Mouse (Mus musculus) urinary bladder, postnatal 10 days (tissue): Measurements from ENCODE around the gene Sipa1l1.

Experiments used
- DNase-seq: peaks from one replicate; pipeline ENCODE4 v3.0.0; 2022; ENCODE audit warnings: low spot score

Sipa1l1 gene

GRCm38 (mm10) chr12:82294906-82295887 lies 126.1 kb downstream of the Sipa1l1 start:
- no peak for DNase-seq

DNA sequence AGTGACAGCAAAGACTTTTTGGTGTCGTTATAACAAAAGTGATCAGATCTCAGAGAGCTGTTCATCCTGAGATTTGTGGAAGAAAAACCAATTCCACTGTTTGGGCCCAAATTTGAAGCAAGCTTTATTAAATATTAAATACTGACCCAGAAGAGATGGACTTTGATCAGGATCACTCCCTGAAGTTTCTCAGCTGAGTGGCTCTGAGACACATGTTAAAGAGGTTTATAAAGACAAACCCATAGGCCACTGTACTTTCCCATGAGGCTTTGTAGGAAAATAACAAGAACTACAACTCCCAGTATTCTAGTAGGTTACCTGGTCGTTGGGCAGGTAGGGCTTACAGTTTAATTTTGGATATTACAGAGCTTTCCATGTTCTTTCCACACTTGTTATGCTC lies 127.2 kb downstream of the Sipa1l1 start:
- DNase-seq = no peak

DNA sequence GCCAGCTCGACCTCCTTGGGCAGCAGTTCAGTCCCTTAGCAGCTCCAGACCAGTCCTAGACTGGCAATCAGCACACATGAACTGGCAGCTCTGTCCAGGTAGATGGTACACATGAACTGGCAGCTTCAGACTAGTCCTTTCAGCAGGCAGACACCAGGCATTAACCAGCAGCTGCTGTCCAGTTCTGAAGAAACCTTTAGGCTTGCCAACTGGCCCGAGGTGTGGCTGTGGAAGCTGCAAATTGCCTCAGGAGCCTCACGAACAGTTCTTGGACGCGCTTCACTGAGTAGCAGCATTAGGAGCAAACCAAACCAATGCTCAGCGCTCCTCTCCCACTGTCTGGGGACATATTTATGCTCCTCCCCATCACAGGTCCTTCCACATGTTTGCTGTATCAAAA lies 128.1 kb downstream of the Sipa1l1 start:
- DNase-seq = no peak

DNA sequence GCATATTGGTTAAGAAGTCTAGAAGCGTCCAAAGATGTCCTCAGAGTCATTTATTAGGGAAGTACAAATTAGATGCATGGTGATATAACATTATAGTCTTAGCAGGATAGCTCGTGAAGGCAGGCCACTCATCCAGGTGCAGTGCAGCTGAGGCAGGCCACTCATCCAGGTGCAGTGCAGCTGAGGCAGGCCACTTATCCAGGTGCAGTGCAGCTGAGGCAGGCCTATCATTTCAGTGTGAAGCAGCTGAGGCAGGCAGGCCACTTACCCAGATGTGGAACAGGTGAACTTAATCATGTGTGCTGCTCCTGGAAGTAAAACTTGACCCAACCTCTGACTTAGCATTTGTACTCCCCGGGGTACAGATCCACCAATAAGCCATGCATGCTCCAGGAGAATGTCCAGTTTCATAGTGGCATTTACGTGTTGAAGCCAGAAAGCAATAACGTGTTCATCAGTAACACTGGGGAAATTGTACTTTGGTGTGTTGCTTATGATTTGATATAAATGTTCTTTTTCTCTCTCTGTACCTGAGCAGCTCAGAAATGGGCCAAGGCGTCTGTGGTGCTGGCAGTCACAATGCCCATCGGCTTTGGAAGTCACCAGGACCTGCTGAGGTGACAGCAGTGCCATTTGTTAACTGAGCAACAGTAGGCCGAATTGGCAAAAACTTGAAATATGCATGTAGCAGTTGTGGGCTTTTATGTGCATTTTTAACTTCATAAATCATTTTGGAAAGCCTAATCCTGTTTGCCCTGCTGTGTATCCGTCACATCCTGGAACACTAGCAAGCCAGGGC lies 129.7 kb downstream of the Sipa1l1 start:
- no peak for DNase-seq

- no peak for DNase-seq
These were observed 135.0 kb downstream of the Sipa1l1 start for GRCm38 (mm10) chr12:82304140-82304539.

- DNase-seq = no peak
These were observed 136.9 kb downstream of the Sipa1l1 start for GRCm38 (mm10) chr12:82306035-82306434.

- DNase-seq = no peak
These were observed 142.5 kb downstream of the Sipa1l1 start for GRCm38 (mm10) chr12:82311593-82311992.

DNA sequence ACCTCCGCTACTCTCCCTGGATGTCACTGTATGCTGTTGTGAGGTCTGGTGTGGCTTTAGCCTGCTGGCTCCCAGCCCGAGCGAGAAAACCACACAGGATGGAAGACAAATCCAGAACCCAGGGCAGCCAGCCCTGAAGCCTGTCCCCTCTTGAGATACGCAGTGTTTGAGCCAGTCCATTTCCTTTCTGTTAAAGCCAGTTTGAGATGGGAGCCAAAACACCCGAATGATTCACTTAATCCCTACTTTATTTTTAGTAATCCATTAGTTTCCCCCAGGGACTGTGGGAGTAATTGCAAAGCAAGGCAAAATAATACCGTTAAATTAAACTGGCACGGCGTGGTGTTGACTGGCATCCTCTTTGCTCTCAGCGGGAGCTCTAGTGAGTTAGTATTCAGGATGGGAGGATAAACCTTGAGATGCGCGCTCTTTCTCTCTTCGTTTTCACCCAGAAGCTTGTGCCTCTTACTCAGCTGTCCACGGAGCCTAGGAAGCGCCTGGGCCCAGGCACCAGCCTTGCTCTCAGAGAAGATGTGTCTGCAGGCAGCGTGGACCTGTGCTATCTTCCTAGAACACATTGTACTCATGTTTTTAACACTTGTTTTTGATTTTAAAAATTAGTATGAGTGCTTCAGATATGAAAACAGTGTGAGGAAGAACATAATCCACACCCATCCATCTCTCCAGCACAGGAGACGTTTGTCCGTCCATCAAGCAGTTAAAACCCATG lies 143.1 kb downstream of the Sipa1l1 start:
- no peak for DNase-seq

GRCm38 (mm10) chr12:82313091-82313490 lies 144.0 kb downstream of the Sipa1l1 start:
- no peak for DNase-seq

DNA sequence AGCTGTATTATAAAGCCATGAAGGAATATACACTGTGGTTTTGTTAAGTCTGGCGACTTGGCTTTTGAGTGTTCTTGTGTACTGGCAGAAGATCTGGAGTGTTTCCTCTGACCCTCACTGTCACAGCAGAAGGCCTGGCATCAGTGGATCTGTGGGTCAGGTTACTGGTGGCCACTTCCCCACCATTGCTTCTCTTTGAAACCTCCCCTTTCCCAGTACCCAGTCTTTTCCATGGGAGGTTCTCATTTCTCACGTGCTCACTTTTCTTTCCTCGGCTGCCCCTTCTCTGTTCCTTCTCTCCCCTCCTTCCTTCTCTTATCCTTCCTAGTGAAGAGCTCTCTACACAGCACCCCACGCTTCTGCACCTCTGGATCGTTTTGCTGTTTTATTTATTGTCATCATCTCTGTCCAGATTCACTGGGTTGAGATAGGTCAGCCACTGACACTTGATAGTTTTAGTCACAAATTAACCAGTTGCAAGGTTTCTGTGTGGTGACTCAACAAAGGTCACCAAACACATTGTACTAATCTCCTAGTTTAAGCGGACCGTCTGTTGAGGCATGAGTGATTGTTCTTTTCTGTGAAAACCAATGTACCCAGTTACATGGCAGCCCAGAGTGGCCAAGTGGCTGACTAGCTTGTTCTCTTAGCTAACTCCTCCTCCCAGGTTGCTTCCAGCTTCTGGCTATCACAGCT lies 150.5 kb downstream of the Sipa1l1 start:
- DNase-seq = no peak

DNA sequence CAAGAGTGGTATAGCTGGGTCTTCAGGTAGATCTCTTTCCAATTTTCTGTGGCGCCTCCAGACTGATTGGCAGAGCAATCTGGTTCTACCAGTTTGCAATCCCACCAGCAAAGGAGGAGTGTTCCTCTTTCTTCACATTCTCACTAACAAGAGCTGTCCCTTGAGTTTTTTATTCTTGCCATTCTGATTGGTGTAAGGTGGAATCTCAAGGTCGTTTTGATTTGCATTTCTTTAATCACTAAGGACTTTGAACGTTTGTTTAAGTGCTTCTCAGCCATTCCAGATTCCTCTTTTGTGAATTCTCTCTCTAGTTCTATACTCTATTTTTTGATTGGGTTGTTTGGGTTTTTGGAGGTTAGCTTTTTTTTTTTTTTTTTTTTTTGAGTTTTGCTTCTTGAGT lies 151.1 kb downstream of the Sipa1l1 start:
- DNase-seq = no peak

GRCm38 (mm10) chr12:82321397-82321796 lies 152.3 kb downstream of the Sipa1l1 start:
- no peak for DNase-seq

DNA sequence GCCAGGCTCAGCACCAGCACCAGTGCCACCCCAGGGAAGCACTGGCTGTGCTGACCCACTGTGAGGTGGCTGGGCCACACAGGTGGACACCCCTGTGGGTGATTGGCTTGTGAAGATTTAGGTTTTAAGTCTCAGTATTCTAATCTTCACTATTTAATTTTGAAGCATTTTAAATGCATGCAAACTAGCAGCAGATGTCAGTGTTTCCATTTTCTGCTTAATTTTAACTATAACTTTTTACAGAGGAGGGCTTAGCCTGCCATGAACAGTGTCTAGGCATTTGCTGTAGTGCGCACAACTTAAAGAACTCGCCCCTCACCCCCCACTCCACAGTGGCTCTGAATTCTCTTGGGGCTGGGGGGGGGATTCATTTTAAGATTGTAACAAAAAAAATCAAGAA lies 152.7 kb downstream of the Sipa1l1 start:
- no peak for DNase-seq

- DNase-seq = no peak
These were observed 153.8 kb downstream of the Sipa1l1 start for GRCm38 (mm10) chr12:82322759-82323451.

DNA sequence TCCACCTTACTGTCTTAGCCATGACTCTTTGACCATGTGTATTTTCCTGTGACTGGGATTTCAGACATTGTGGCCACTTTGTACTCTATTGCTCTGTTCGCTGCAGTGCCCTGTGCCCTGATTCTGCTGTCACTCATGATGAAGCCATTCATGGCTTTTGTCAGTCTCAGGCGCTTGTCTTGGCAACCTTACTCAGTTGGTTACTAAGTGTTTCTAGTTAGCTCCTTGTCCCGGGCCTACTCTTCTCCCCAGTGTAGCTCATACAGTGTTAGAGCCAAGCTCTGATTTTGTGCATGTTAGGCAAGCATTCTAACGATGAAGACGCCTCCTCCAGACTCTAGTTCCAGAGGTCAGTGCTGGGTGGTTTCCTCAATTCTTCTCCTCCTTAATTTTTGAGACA lies 155.5 kb downstream of the Sipa1l1 start:
- DNase-seq = no peak

GRCm38 (mm10) chr12:82325502-82325901 lies 156.4 kb downstream of the Sipa1l1 start:
- DNase-seq = no peak

DNA sequence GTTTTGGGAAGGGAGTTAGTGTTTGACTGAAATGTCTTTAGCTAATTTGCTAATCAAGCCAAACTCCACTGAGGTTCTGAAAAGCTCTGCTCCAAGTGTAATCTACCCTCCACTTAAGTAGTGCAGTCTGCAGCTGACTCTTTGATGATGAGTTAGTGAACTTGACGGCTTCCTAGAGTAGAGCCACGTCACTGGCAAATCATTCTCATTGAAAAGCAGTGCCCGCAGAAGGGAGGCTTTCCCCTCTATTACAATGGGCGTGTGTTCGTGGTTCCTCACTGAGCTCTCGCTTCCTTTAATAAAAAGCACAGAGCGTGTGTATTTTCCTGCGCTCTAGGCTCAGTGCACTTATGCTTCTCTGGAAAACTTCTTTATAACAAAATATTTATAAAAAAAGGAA lies 157.3 kb downstream of the Sipa1l1 start:
- no peak for DNase-seq

GRCm38 (mm10) chr12:82328112-82328511 lies 159.0 kb downstream of the Sipa1l1 start:
- no peak for DNase-seq

DNA sequence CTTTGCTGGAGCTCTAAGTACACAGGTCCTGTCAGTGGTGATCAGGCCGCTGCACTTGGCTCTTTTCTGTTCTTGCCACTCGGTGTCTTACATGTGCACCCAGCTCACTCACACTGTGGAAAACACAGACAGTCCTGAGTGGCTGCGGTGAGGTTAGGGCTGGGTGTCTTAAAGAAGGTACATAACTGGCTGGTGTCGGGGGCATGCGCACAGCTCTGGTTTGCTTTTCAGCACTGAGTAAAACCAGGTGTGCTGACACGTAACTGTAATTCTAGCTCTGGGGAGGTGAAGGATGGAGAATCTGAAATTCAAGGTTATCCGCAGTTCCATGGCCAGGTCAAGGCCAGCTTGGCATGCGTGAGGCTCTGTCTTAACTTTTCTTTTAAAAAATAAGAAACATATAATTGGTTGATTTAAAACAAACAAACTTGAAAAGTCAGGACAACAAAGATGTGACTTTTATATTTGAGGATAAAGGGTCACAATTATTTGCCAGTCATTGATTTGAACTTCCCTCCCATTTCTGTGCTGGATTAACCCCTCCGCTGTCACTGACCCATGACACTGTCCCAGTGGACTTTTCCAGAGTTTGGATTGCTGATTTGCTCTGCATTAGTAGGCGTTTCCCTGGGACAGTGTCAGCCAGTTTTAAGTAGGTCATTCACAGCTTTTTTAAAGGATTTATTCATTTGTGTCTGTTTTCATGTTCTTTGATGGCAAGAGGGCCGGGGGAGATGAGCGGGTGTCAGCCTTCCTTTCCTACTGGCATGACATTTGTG lies 163.9 kb downstream of the Sipa1l1 start:
- no peak for DNase-seq

DNA sequence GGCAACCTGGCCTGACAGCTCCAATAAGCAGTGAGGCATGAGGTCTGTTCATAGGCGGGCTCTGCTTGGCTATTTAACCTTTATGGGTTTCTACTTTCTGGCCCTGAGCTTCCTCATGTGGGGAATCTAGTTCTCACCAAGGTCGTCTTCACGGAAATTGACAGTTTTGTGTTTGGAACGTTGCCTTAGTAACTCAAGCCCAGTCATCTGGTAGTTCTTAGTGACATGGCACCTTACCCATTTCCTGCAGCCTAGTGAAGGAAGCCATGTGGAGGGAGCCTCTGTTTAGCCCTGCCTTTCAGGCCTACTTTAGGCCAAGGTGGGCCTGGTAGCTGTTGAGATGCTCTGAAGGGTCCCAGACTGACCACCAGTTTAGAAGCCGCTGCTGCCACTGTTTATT lies 164.9 kb downstream of the Sipa1l1 start:
- DNase-seq = no peak
